Mouse (Mus musculus): ENCODE measurements around the gene Gatb. TPM values are rescaled to one million over a fixed set of nuclear protein-coding genes. Genes with fewer than 3 reads are reported as not detected.

Gene Gatb
- 1.6 and 2.1 TPM in 2 replicates for polyA plus RNA-seq (2012; rRNA removed)

DNA sequence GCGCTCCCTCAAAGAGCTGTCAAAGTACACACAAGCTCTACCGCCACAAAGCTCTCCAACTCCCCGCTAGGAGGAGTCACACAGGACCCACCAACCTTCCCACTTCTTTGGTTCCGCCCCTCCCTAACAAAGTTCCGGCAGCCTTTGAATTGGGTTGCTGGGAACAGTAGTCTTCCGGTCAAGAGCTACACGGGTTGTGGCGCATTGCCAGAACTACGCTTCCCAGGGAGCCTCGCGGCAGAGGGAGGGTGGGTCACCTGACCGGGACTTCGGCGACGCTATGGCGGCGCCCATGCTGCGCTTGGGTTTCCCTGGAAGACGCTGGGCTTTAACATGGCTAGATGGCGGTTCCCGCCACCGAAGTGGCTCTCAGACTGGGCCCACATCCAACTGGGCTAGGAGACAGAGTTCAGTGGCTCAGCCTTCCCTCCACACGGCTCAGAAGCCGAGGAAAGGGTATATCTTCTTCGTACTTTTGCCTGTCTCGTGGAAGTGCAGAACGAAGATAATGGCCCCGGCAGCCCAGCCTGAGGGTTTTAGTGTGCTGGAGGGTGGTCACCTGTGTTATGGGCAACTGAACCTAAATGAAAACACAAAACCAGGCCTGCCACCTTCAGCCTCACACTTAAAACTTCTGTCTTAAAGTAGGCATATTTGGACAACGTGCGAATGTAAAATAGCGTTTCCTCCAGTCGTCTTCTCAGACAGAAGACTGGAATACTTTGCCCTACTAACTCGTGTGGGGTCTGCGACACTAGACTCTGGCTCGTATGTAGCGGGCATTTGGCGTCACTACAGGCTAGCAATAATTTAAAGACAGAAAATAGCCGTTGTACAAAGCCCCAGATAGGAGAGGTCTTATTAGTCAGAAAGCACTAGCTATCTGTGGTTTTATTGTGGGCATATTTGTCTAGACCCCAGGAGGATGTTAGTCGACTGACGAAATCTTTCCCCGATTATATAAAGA is at the start of gene Gatb:
Gatb (plus strand) TSS at position 256 of the 967 bp plus-strand sequence.
- TF ChIP-seq POLR2A (IDR thresholded peaks at IDR 0.05; ENCODE audit: low read depth, low read length), result peak; percentile 70; the same call in 1 of the 2 replicates
- peak; percentile 76; the same call in 1 of the 2 replicates for TF ChIP-seq CTCF (IDR thresholded peaks at IDR 0.05; ENCODE audit: extremely low read depth, insufficient read length, insufficient replicate concordance, low read depth, low read length)
- no peaks in the 10 kb centered on the region; the same call in 1 of the 2 replicates for H3K4me1 ChIP-seq (ENCODE audit: control insufficient read depth, insufficient read depth, insufficient read length, low read length)
- H3K27me3 ChIP-seq (ENCODE audit: control insufficient read depth, insufficient read depth, low read length), result no peaks in the 10 kb centered on the region
- H3K27ac ChIP-seq (ENCODE audit: insufficient read depth, low read depth, low read length), result no peak within 1 kb of the TSS
- H3K36me3 ChIP-seq (ENCODE audit: control insufficient read depth, insufficient read depth, low read length), result 0 out of 2 replicates have a peak, but pooled peaks cover 1% of the 10 kb centered on the region
- peak within 1 kb of the TSS; percentile 86 for H3K4me3 ChIP-seq (ENCODE audit: low read depth, low read length)
- 1% methylated on average over 41 of the region's 41 CpGs for WGBS

GRCm38 (mm10) chr3:85530601-85531161 is 43.2 kb upstream of the Gatb start:
- 83% methylated on average over 8 of the region's 8 CpGs for WGBS
- H3K27ac ChIP-seq (ENCODE audit: insufficient read depth, low read depth, low read length), result no peak overlapping the region
- no peaks in the 10 kb centered on the region for H3K4me1 ChIP-seq (ENCODE audit: control insufficient read depth, insufficient read depth, insufficient read length, low read length)

DNA sequence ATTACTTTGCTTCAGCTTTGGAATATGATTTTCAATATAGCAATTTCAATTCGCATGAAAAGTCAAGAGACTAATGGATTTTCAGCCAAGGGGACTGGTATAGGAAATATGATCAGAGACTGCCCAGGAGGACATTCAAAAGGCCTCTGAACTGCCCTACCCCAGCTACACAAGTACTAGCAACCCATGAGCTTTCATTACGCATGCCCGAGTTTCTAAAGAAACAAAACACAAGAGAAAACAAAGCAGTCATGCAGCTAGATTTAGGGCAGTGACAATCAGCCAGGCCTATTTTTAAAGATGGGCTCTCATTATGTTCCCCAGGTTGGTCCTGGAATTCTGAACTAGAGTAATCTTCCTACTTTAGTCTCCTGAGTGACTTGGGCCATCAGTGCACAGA is 41.5 kb upstream of the Gatb start:
- Histone ChIP-seq H3K36me3 (ENCODE audit: control insufficient read depth, insufficient read depth, low read length) (no peaks in the 10 kb centered on the region), H3K4me3 (ENCODE audit: low read depth, low read length) (no peak overlapping the region), H3K4me1 (ENCODE audit: control insufficient read depth, insufficient read depth, insufficient read length, low read length) (no peaks in the 10 kb centered on the region), H3K27ac (ENCODE audit: insufficient read depth, low read depth, low read length) (no peak overlapping the region), H3K27me3 (ENCODE audit: control insufficient read depth, insufficient read depth, low read length) (peaks cover 4% of the 10 kb centered on the region; the same call in 1 of the 2 replicates)
- TF ChIP-seq CTCF (IDR thresholded peaks at IDR 0.05; ENCODE audit: extremely low read depth, insufficient read length, insufficient replicate concordance, low read depth, low read length), result no peak
- no peak for TF ChIP-seq POLR2A (IDR thresholded peaks at IDR 0.05; ENCODE audit: low read depth, low read length)
- WGBS, result 84% methylated on average over 3 of the region's 3 CpGs

More at GRCm38 (mm10) chr3:85530601-85531161, 43.2 kb upstream of the Gatb start:
- no peak for TF ChIP-seq CTCF (IDR thresholded peaks at IDR 0.05; ENCODE audit: extremely low read depth, insufficient read length, insufficient replicate concordance, low read depth, low read length)
- no peak for TF ChIP-seq POLR2A (IDR thresholded peaks at IDR 0.05; ENCODE audit: low read depth, low read length)
- H3K4me3 ChIP-seq (ENCODE audit: low read depth, low read length), result no peak overlapping the region
- H3K36me3 ChIP-seq (ENCODE audit: control insufficient read depth, insufficient read depth, low read length), result no peaks in the 10 kb centered on the region
- H3K27me3 ChIP-seq (ENCODE audit: control insufficient read depth, insufficient read depth, low read length), result peaks cover 4% of the 10 kb centered on the region; the same call in 1 of the 2 replicates

- Histone ChIP-seq H3K27ac (ENCODE audit: insufficient read depth, low read depth, low read length) (no peak overlapping the region), H3K4me3 (ENCODE audit: low read depth, low read length) (no peak overlapping the region), H3K4me1 (ENCODE audit: control insufficient read depth, insufficient read depth, insufficient read length, low read length) (no peaks in the 10 kb centered on the region), H3K36me3 (ENCODE audit: control insufficient read depth, insufficient read depth, low read length) (no peaks in the 10 kb centered on the region), H3K27me3 (ENCODE audit: control insufficient read depth, insufficient read depth, low read length) (peaks cover 4% of the 10 kb centered on the region; the same call in 1 of the 2 replicates)
- 80% methylated on average over 3 of the region's 3 CpGs for WGBS
- TF ChIP-seq CTCF (IDR thresholded peaks at IDR 0.05; ENCODE audit: extremely low read depth, insufficient read length, insufficient replicate concordance, low read depth, low read length) (no peak), POLR2A (IDR thresholded peaks at IDR 0.05; ENCODE audit: low read depth, low read length) (no peak)
These were observed 38.9 kb upstream of the Gatb start for GRCm38 (mm10) chr3:85535042-85535441.

GRCm38 (mm10) chr3:85535621-85536520 is 38.0 kb upstream of the Gatb start:
- WGBS, result 79% methylated on average over 11 of the region's 11 CpGs
- Histone ChIP-seq H3K27me3 (ENCODE audit: control insufficient read depth, insufficient read depth, low read length) (peaks cover 4% of the 10 kb centered on the region; the same call in 1 of the 2 replicates), H3K36me3 (ENCODE audit: control insufficient read depth, insufficient read depth, low read length) (no peaks in the 10 kb centered on the region), H3K4me3 (ENCODE audit: low read depth, low read length) (no peak overlapping the region), H3K27ac (ENCODE audit: insufficient read depth, low read depth, low read length) (no peak overlapping the region), H3K4me1 (ENCODE audit: control insufficient read depth, insufficient read depth, insufficient read length, low read length) (no peaks in the 10 kb centered on the region)
- TF ChIP-seq POLR2A (IDR thresholded peaks at IDR 0.05; ENCODE audit: low read depth, low read length) (no peak), CTCF (IDR thresholded peaks at IDR 0.05; ENCODE audit: extremely low read depth, insufficient read length, insufficient replicate concordance, low read depth, low read length) (no peak)

DNA sequence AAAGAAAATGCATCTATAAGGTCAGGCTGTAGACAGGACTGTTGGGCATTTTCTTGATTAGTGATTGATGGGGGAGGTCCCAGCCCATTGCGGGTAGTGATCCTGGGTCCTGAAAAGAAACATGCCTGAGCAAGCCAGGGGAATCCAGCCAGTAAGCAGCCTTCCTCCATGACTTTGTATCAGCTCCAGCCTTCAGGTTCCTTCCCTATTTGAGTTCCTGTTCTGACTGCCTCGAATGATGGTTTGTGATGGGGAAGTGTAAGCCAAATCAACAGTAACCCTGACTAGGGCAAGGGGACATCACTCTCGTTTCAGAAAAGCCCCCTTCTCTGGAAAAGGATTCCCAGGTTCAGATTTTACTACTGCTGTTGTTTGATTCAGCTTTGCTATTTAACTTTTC is 31.2 kb upstream of the Gatb start:
- no peak overlapping the region for H3K4me3 ChIP-seq (ENCODE audit: low read depth, low read length)
- TF ChIP-seq CTCF (IDR thresholded peaks at IDR 0.05; ENCODE audit: extremely low read depth, insufficient read length, insufficient replicate concordance, low read depth, low read length), result no peak
- no peak for TF ChIP-seq POLR2A (IDR thresholded peaks at IDR 0.05; ENCODE audit: low read depth, low read length)
- H3K27me3 ChIP-seq (ENCODE audit: control insufficient read depth, insufficient read depth, low read length), result no peaks in the 10 kb centered on the region
- H3K27ac ChIP-seq (ENCODE audit: insufficient read depth, low read depth, low read length), result no peak overlapping the region
- 58% methylated on average over 3 of the region's 3 CpGs for WGBS
- no peaks in the 10 kb centered on the region for H3K4me1 ChIP-seq (ENCODE audit: control insufficient read depth, insufficient read depth, insufficient read length, low read length)
- H3K36me3 ChIP-seq (ENCODE audit: control insufficient read depth, insufficient read depth, low read length), result no peaks in the 10 kb centered on the region
